Mouse (Mus musculus) liver, embryonic 15.5 days (tissue): Measurements from ENCODE around the gene Lrrc20. TPM values are rescaled to one million over a fixed set of nuclear protein-coding genes. Genes with fewer than 3 reads are reported as not detected.

Experiments used
- ATAC-seq: fragments of 200-750 bp; cut with Nextera tagmentation; 2 replicates; pipeline ENCODE4 v1.8.0; 2017; ENCODE audit warnings: moderate number of reproducible peaks, mild to moderate bottlenecking, moderate library complexity; ENCODE audit not compliant: insufficient read depth
- H3K27ac ChIP-seq: fragments of 300-500 bp; sonication (generic); replicated peaks from 2 replicates; pipeline ENCODE4 v1.5.1; 2015; ENCODE audit warnings: mild to moderate bottlenecking, inconsistent platforms
- H3K27me3 ChIP-seq: fragments of 300-500 bp; sonication (generic); 2 replicates; pipeline ENCODE4 v1.6.1; 2015; ENCODE audit warnings: mild to moderate bottlenecking, inconsistent platforms
- H3K36me3 ChIP-seq: fragments of 300-500 bp; sonication (generic); replicated peaks from 2 replicates; pipeline ENCODE4 v1.6.1; 2015; ENCODE audit warnings: moderate library complexity, mild to moderate bottlenecking, inconsistent platforms
- H3K4me1 ChIP-seq: fragments of 300-500 bp; sonication (generic); replicated peaks from 2 replicates; pipeline ENCODE4 v1.6.1; 2015; ENCODE audit warnings: inconsistent platforms
- H3K4me2 ChIP-seq: fragments of 300-500 bp; sonication (generic); 2 replicates; pipeline ENCODE4 v1.6.1; 2015; ENCODE audit warnings: moderate library complexity, mild to moderate bottlenecking, inconsistent platforms
- H3K4me3 ChIP-seq: fragments of 300-500 bp; sonication (generic); replicated peaks from 2 replicates; pipeline ENCODE4 v1.5.1; 2015; ENCODE audit warnings: mild to moderate bottlenecking, inconsistent platforms
- H3K9ac ChIP-seq: fragments of 300-500 bp; sonication (generic); 2 replicates; pipeline ENCODE4 v1.6.1; 2015; ENCODE audit warnings: moderate library complexity, mild to moderate bottlenecking, inconsistent platforms
- H3K9me3 ChIP-seq: fragments of 300-500 bp; sonication (generic); replicated peaks from 2 replicates; pipeline ENCODE4 v1.6.1; 2016; ENCODE audit warnings: inconsistent platforms
- WGBS: fragments of 180-500 bp; shearing (Covaris S2); methylation state at CpG from one replicate; pipeline ENCODE4 v1.1.7; 2015; ENCODE audit warnings: mixed read lengths; ENCODE audit not compliant: insufficient replicate concordance; 5-methylcytosine and 5-hydroxymethylcytosine counted together
- polyA plus RNA-seq: library from polyadenylated mRNA; unstranded; fragments of >200 nt; fragmentation: Nextera tagmentation; extraction: Ambion mirVana; gene quantifications from 2 replicates; pipeline ENCODE4 v1.2.1, GENCODE M21; 2015

The Lrrc20 gene
- polyA plus RNA-seq, 1 experiment from 2014 or later: 5.8 TPM

GRCm38 (mm10) chr10:61492040-61492439 is 16.4 kb downstream of the Lrrc20 start:
- Histone ChIP-seq H3K9ac (peak overlapping the region; percentile 35; the same call in 1 of the 2 replicates), H3K27ac (peak overlapping the region; percentile 89), H3K36me3 (no peaks in the 10 kb centered on the region), H3K27me3 (no peaks in the 10 kb centered on the region), H3K9me3 (no peaks in the 10 kb centered on the region), H3K4me3 (peak overlapping the region; percentile 35), H3K4me1 (peaks cover 51% of the 10 kb centered on the region), H3K4me2 (peak overlapping the region; percentile 76)
- ATAC-seq: peak; percentile 76
- 8% methylated on average over 11 of the region's 11 CpGs for WGBS

GRCm38 (mm10) chr10:61495461-61495860 is 19.9 kb downstream of the Lrrc20 start:
- Histone ChIP-seq H3K4me1 (peaks cover 27% of the 10 kb centered on the region), H3K4me2 (no peak overlapping the region), H3K27me3 (no peaks in the 10 kb centered on the region), H3K9me3 (no peaks in the 10 kb centered on the region), H3K4me3 (no peak overlapping the region), H3K36me3 (no peaks in the 10 kb centered on the region), H3K27ac (no peak overlapping the region), H3K9ac (no peak overlapping the region)
- no peak for ATAC-seq
- 55% methylated on average over 4 of the region's 4 CpGs for WGBS

GRCm38 (mm10) chr10:61496231-61496630 is 20.6 kb downstream of the Lrrc20 start:
- Histone ChIP-seq H3K27me3 (no peaks in the 10 kb centered on the region), H3K27ac (no peak overlapping the region), H3K9me3 (no peaks in the 10 kb centered on the region), H3K4me1 (peaks cover 19% of the 10 kb centered on the region), H3K4me2 (no peak overlapping the region), H3K4me3 (no peak overlapping the region), H3K9ac (no peak overlapping the region), H3K36me3 (no peaks in the 10 kb centered on the region)
- 69% methylated on average over 9 of the region's 9 CpGs for WGBS
- no peak for ATAC-seq

GRCm38 (mm10) chr10:61499505-61500466 is 24.2 kb downstream of the Lrrc20 start:
- H3K36me3 ChIP-seq: no peaks in the 10 kb centered on the region
- WGBS: 80% methylated on average over 20 of the region's 20 CpGs
- no peaks in the 10 kb centered on the region for H3K27me3 ChIP-seq
- H3K27ac ChIP-seq: no peak overlapping the region
- ATAC-seq: no peak
- H3K4me2 ChIP-seq: no peak overlapping the region
- H3K9ac ChIP-seq: no peak overlapping the region
- H3K9me3 ChIP-seq: no peaks in the 10 kb centered on the region
- no peak overlapping the region for H3K4me3 ChIP-seq
- H3K4me1 ChIP-seq: peaks cover 6% of the 10 kb centered on the region; the same call in 1 of the 2 replicates

- Histone ChIP-seq H3K27me3 (no peaks in the 10 kb centered on the region), H3K9me3 (no peaks in the 10 kb centered on the region), H3K4me2 (no peak overlapping the region), H3K4me1 (peaks cover 6% of the 10 kb centered on the region; the same call in 1 of the 2 replicates), H3K27ac (no peak overlapping the region), H3K36me3 (no peaks in the 10 kb centered on the region), H3K4me3 (no peak overlapping the region), H3K9ac (no peak overlapping the region)
- no peak for ATAC-seq
- 78% methylated on average over 7 of the region's 7 CpGs for WGBS
These were observed 25.2 kb downstream of the Lrrc20 start for GRCm38 (mm10) chr10:61500756-61501155.

GRCm38 (mm10) chr10:61504073-61504472 is 28.5 kb downstream of the Lrrc20 start:
- 67% methylated on average over 2 of the region's 2 CpGs for WGBS

GRCm38 (mm10) chr10:61506381-61507200 is 31.0 kb downstream of the Lrrc20 start:
- Histone ChIP-seq H3K4me2 (no peak overlapping the region), H3K4me3 (no peak overlapping the region), H3K9me3 (no peaks in the 10 kb centered on the region), H3K27ac (no peak overlapping the region), H3K36me3 (no peaks in the 10 kb centered on the region), H3K27me3 (no peaks in the 10 kb centered on the region), H3K4me1 (peaks cover 18% of the 10 kb centered on the region; the same call in 1 of the 2 replicates), H3K9ac (no peak overlapping the region)
- no peak for ATAC-seq
- WGBS: 72% methylated on average over 7 of the region's 7 CpGs

More at GRCm38 (mm10) chr10:61504073-61504472, 28.5 kb downstream of the Lrrc20 start:
- no peak overlapping the region for H3K27ac ChIP-seq
- H3K27me3 ChIP-seq: no peaks in the 10 kb centered on the region
- H3K4me2 ChIP-seq: no peak overlapping the region
- no peak overlapping the region for H3K4me3 ChIP-seq
- ATAC-seq: no peak
- no peaks in the 10 kb centered on the region for H3K9me3 ChIP-seq
- no peaks in the 10 kb centered on the region for H3K36me3 ChIP-seq
- H3K4me1 ChIP-seq: 0 out of 2 replicates have a peak, but pooled peaks cover 4% of the 10 kb centered on the region
- no peak overlapping the region for H3K9ac ChIP-seq

GRCm38 (mm10) chr10:61509873-61510272 is 34.3 kb downstream of the Lrrc20 start:
- Histone ChIP-seq H3K4me1 (peaks cover 18% of the 10 kb centered on the region; the same call in 1 of the 2 replicates), H3K27me3 (no peaks in the 10 kb centered on the region), H3K36me3 (no peaks in the 10 kb centered on the region), H3K4me2 (no peak overlapping the region), H3K4me3 (no peak overlapping the region), H3K9ac (no peak overlapping the region), H3K9me3 (no peaks in the 10 kb centered on the region), H3K27ac (no peak overlapping the region)
- 73% methylated on average over 5 of the region's 5 CpGs for WGBS
- ATAC-seq: no peak

GRCm38 (mm10) chr10:61510809-61511208 is 35.2 kb downstream of the Lrrc20 start:
- no peak for ATAC-seq
- H3K27me3 ChIP-seq: no peaks in the 10 kb centered on the region
- H3K27ac ChIP-seq: no peak overlapping the region
- H3K9ac ChIP-seq: no peak overlapping the region
- no peaks in the 10 kb centered on the region for H3K36me3 ChIP-seq
- 21% methylated on average over 7 of the region's 7 CpGs for WGBS
- H3K4me1 ChIP-seq: peaks cover 21% of the 10 kb centered on the region
- no peak overlapping the region for H3K4me2 ChIP-seq
- no peak overlapping the region for H3K4me3 ChIP-seq
- H3K9me3 ChIP-seq: no peaks in the 10 kb centered on the region

GRCm38 (mm10) chr10:61512215-61512889 is 36.8 kb downstream of the Lrrc20 start:
- H3K4me1 ChIP-seq: peaks cover 33% of the 10 kb centered on the region
- WGBS: 72% methylated on average over 11 of the region's 11 CpGs
- no peak overlapping the region for H3K4me2 ChIP-seq
- H3K36me3 ChIP-seq: no peaks in the 10 kb centered on the region
- no peak for ATAC-seq
- H3K27me3 ChIP-seq: no peaks in the 10 kb centered on the region
- H3K4me3 ChIP-seq: no peak overlapping the region
- no peaks in the 10 kb centered on the region for H3K9me3 ChIP-seq
- no peak overlapping the region for H3K9ac ChIP-seq
- H3K27ac ChIP-seq: no peak overlapping the region
